8 mouse cellular contexts compared by ENCODE assay signal in genomic region chr9:95750746-95751145, GRCm38 (mm10). TPM values are rescaled to one million over a fixed set of nuclear protein-coding genes. Genes with fewer than 3 reads are reported as not detected.
A peak's percentile ranks its signal among the peaks of the same experiment; 100 is the strongest.
DNase-seq lines count a peak whose midpoint lies in the region; ATAC-seq and TF ChIP-seq lines count a peak whose summit lies in the region.

No protein-coding gene starts in this region.

- H3K4me1 ChIP-seq in neural tube, embryonic 11.5 days (ENCODE audit: control insufficient read depth, insufficient read depth, low read length): peaks cover 7% of the 10 kb centered on the region
- no peaks in the 10 kb centered on the region for H3K4me1 ChIP-seq in liver, embryonic 14.5 days (replicated peaks; ENCODE audit: control insufficient read depth in 2 of 2, insufficient read depth in 2 of 2, low read length in 1 of 2)

- DNase-seq in gastrocnemius, adult 2 months: no peak
- no peak for DNase-seq in gastrocnemius, postnatal 25 days
- DNase-seq in neural tube, embryonic 11.5 days (ENCODE audit: low spot score): no peak
- no peak for DNase-seq in neural tube, embryonic 10.5 days (ENCODE audit: extremely low spot score, low spot score)
- DNase-seq in liver, embryonic 14.5 days (ENCODE audit: low read depth in 3 of 3, low spot score in 3 of 3): no peak
- no peak for DNase-seq in adrenal gland, postnatal 10 days
- no peak for DNase-seq in embryo, embryonic 9.5 days (ENCODE audit: extremely low spot score)
- no peak for DNase-seq in kidney, postnatal 10 days

- no peak for TF ChIP-seq CTCF in gastrocnemius, adult 2 months (IDR thresholded peaks at IDR 0.05)
- TF ChIP-seq CTCF in liver, embryonic 14.5 days (IDR thresholded peaks at IDR 0.05; ENCODE audit: low read depth): no peak

- TF ChIP-seq EP300 in liver, embryonic 14.5 days (IDR thresholded peaks at IDR 0.05; ENCODE audit: low read depth): no peak

- 46% methylated on average over 9 of the region's 9 CpGs for WGBS in neural tube, embryonic 11.5 days
- WGBS in liver, embryonic 14.5 days (ENCODE audit: insufficient replicate concordance): 35% methylated on average over 9 of the region's 9 CpGs

- H3K9me3 ChIP-seq in neural tube, embryonic 11.5 days (ENCODE audit: control insufficient read depth, low read length): no peaks in the 10 kb centered on the region
- H3K9me3 ChIP-seq in liver, embryonic 14.5 days (ENCODE audit: control insufficient read depth, low read length): no peaks in the 10 kb centered on the region

- no peak for ATAC-seq in neural tube, embryonic 11.5 days (ENCODE audit: insufficient read depth, low FRiP score, low TSS enrichment)
- no peak for ATAC-seq in liver, embryonic 14.5 days (ENCODE audit: insufficient read depth)

- intact Hi-C loops in gastrocnemius, adult 2 months (cut with DNase I): no loop called here

- H3K4me2 ChIP-seq in neural tube, embryonic 11.5 days (ENCODE audit: low read depth): peak overlapping the region; percentile 88; the same call in 1 of the 2 replicates
- peak overlapping the region; percentile 76; the same call in 1 of the 2 replicates for H3K4me2 ChIP-seq in liver, embryonic 14.5 days (ENCODE audit: low read depth)

- no peak overlapping the region for H3K27ac ChIP-seq in gastrocnemius, adult 2 months
- no peak overlapping the region for H3K27ac ChIP-seq in neural tube, embryonic 11.5 days (ENCODE audit: low read depth, low read length)
- H3K27ac ChIP-seq in liver, embryonic 14.5 days: no peak overlapping the region

- H3K9ac ChIP-seq in neural tube, embryonic 11.5 days (ENCODE audit: low read length): no peak overlapping the region
- H3K9ac ChIP-seq in liver, embryonic 14.5 days (replicated peaks): no peak overlapping the region

- H3K4me3 ChIP-seq in gastrocnemius, adult 2 months: peak overlapping the region; percentile 80
- H3K4me3 ChIP-seq in neural tube, embryonic 11.5 days (ENCODE audit: low read depth, low read length): no peak overlapping the region
- no peak overlapping the region for H3K4me3 ChIP-seq in liver, embryonic 14.5 days (ENCODE audit: insufficient read depth in 1 of 2, low read depth in 2 of 2, low read length in 2 of 2)

- H3K36me3 ChIP-seq in neural tube, embryonic 11.5 days (ENCODE audit: control insufficient read depth, insufficient read depth, low read length): no peaks in the 10 kb centered on the region
- H3K36me3 ChIP-seq in liver, embryonic 14.5 days (replicated peaks; ENCODE audit: control insufficient read depth, insufficient read depth, low read depth): no peaks in the 10 kb centered on the region

- H3K27me3 ChIP-seq in neural tube, embryonic 11.5 days (ENCODE audit: control insufficient read depth, insufficient read depth, low read length): peaks cover 8% of the 10 kb centered on the region; the same call in 1 of the 2 replicates
- peaks cover 27% of the 10 kb centered on the region for H3K27me3 ChIP-seq in liver, embryonic 14.5 days (ENCODE audit: control insufficient read depth, insufficient read depth, low read length)

RNA-seq across cellular contexts. Expression of gene Trpc1, which starts 0.6 kb away (rescaled TPM):
- 1 to 10 TPM in 1 of 2 experiments, under 1 TPM in 1; 0.71 to 1.2 TPM for total RNA-seq in gastrocnemius, adult 2 months (2021)
- total RNA-seq in gastrocnemius, postnatal 25 days (2021): 1 to 10 TPM in 1 of 2 experiments, under 1 TPM in 1; 0.64 to 1.2 TPM
- 2.1 and 3.2 TPM in 2 replicates for polyA plus RNA-seq in neural tube, embryonic 11.5 days (2014; fragmentation: Nextera tagmentation; extraction: Ambion mirVana)
- 0.44 and 0.45 TPM in 2 replicates for polyA plus RNA-seq in liver, embryonic 14.5 days (2012; rRNA removed)
- 0.51 and 0.52 TPM in 2 replicates for polyA plus RNA-seq in liver, embryonic 14.5 days (2014; fragmentation: Nextera tagmentation; extraction: Ambion mirVana)
- total RNA-seq in adrenal gland, postnatal 10 days (2021): 1 to 10 TPM; 4.9 to 5.5 TPM
